Mouse (Mus musculus): ENCODE data around the gene Fignl2.

Gene Fignl2

DNA sequence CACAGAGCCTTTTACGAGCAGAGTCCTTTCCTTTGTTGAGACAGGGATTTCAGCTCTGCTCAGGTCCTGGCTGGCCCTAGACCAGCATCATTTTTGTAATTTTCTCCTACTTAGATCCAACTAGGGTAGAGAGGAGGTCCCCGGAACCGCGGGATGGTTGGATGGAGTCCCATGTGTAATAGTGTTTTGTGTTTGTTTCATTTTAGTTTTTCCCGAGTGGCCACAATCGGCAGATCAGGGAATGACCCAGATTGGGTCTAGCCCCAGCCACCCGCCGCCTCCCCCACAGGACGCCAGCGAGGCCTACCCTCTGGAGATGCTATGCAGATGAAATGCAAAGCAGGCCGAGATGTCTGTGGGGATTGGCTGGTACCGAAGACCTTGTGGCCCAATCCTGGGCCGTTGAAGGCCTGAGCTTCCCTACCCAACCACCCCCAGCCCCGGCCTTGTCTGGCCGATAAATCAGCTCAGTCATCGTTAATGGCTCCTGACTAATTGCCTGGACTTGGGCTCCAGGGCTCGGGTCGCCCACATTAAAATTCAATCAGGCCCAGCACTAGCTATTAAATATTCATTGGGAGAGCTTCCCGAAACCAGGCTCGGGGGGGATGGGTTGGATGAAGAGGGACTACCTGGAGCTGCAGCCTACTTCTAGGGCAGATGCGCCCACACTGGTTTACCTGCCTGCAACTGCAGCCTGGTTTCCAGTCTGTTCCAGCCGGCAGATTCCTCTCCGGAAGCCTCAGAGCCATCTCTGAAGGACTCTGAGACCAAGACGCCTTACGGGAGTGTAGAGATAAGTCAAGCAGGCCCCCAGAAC, 14.7 kb upstream of the Fignl2 start:
- peak; percentile 19 for DNase-seq (ENCODE audit: low spot score)

- no peak for DNase-seq (ENCODE audit: low spot score)
Observed at GRCm38 (mm10) chr15:101092121-101092828, 13.9 kb upstream of the Fignl2 start.

- no peak for DNase-seq (ENCODE audit: low spot score)
Observed at GRCm38 (mm10) chr15:101091551-101091950, 13.2 kb upstream of the Fignl2 start.

DNA sequence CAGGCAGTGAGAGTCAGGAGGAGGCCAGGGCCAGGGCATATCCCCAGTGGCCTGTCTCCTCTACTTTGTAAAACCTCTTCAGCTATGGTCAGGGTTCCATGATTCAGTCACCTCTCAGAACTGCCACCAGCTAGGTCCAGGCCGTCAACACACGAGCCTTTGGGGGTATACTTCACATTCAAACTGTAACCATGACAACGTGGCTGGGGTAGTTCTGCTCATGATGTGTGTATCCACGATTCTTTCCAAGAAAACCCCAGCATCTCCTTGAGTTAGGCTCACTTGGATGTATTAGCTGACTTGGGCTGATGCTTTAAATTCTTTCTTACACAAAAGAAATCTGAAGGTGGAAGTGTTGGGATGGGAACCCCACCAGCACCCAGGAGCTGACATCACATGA, 9.9 kb upstream of the Fignl2 start:
- no peak for DNase-seq (ENCODE audit: low spot score)

GRCm38 (mm10) chr15:101086956-101087355, 8.6 kb upstream of the Fignl2 start:
- DNase-seq (ENCODE audit: low spot score) = no peak

GRCm38 (mm10) chr15:101086451-101086850, 8.1 kb upstream of the Fignl2 start:
- no peak for DNase-seq (ENCODE audit: low spot score)

DNA sequence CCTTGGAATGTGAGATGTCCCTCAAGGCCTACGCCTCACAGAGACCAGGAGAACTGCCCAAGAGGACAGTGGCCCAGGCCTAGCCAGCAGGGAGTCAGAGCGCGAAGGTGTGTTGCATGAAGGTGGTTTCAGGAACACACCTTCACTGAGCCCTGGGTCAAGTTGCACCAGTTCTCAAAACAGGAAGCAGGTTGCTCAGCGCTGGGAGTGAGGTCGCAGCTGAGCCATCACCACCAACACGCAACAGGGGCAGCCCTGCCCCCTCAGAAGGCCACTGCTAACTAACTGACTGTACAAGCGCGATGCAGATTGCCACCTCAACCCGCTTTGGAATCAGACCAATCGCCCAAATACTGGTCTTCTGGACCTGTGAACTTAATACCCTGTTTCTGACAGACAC, 6.1 kb upstream of the Fignl2 start:
- DNase-seq (ENCODE audit: low spot score) = no peak

DNA sequence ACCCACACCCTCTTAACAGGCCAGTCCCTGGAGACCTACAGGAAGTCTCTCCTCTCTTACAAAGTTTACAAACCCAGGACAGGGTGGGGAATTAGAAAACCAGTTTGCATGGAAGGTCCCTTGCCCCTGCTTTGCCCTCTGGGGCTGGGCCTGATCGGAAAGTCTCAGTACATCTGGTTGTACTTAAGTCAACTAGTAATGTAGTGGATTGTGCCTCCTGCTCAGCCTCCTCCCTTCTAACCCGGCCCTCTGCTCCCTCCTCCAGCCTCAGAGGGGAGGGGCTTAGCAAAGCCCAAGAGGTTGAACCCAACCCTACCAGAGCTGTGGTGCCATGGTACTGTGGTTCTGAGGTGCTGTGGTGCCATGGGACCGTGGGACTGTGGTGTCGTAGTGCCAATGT, 3.9 kb upstream of the Fignl2 start:
- no peak for DNase-seq (ENCODE audit: low spot score)

DNA sequence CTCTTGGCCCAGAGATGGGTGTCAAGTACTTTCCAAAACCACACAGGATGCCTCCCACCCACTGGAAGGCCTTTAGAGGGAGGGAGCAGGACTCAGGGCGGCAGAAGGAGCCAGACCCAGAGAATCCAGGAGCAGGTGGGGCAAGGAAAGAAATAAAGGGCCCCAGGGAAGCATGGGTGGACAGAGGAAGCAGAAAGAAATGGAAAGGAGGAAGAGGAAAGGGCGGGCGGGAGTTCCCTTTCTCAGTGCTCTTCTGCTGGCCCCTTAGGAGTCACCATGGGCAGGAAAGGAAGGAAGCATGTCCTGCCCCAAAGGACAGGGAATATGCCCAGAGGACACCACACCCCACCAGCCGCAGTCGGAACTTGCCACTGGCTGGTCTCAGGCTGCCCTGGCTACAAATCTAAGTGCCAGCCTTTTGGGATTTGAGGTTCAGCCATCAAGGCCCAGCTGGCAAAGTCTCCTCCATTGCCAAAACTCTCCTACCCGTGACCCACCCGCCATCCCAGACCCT, 2.7 kb upstream of the Fignl2 start:
- no peak for DNase-seq (ENCODE audit: low spot score)

GRCm38 (mm10) chr15:101080031-101080520, 1.7 kb upstream of the Fignl2 start:
- no peak for DNase-seq (ENCODE audit: low spot score)

- DNase-seq (ENCODE audit: low spot score) = peak; percentile 79
Observed at GRCm38 (mm10) chr15:101078731-101079156, 377 bp upstream of the Fignl2 start.

GRCm38 (mm10) chr15:101077001-101077812, 1.2 kb downstream of the Fignl2 start:
- no peak for DNase-seq (ENCODE audit: low spot score)

GRCm38 (mm10) chr15:101076071-101077000, 2.0 kb downstream of the Fignl2 start:
- DNase-seq (ENCODE audit: low spot score) = no peak

- DNase-seq (ENCODE audit: low spot score) = no peak
Observed at GRCm38 (mm10) chr15:101075656-101076055, 2.7 kb downstream of the Fignl2 start.

- no peak for DNase-seq (ENCODE audit: low spot score)
Observed at GRCm38 (mm10) chr15:101075150-101075549, 3.2 kb downstream of the Fignl2 start.

GRCm38 (mm10) chr15:101074067-101074466, 4.3 kb downstream of the Fignl2 start:
- DNase-seq (ENCODE audit: low spot score) = no peak

- DNase-seq (ENCODE audit: low spot score) = no peak
Observed at GRCm38 (mm10) chr15:101072736-101073135, 5.6 kb downstream of the Fignl2 start.

- DNase-seq (ENCODE audit: low spot score) = peak; percentile 66
Observed at GRCm38 (mm10) chr15:101070762-101071161, 7.6 kb downstream of the Fignl2 start.

DNA sequence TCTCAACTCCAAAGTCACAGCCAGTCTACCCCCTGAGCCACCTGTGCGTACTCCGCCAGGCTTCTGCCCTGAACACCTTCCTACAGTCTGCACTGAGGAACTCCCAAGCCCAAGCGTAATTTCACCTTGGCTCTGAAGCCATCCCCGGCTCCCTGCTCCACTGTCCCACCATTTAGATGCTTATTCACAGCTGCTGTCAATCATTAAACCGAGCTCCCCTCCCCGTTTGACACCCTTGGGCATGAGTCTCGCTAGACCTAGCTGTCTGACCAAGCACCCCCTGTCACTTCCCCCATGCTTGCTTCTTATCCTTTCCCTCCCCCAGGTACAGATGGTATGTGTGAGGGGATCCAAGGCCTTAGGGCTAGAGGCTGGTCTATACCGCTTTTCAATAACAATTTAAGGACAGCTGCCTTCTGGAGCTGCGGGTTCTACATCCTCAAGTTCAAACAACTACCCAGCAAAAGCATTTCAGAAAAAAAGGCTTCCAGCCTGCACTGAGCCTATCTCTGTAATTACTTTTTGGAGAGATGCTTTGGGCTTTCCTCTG, 8.7 kb downstream of the Fignl2 start:
- no peak for DNase-seq (ENCODE audit: low spot score)

DNA sequence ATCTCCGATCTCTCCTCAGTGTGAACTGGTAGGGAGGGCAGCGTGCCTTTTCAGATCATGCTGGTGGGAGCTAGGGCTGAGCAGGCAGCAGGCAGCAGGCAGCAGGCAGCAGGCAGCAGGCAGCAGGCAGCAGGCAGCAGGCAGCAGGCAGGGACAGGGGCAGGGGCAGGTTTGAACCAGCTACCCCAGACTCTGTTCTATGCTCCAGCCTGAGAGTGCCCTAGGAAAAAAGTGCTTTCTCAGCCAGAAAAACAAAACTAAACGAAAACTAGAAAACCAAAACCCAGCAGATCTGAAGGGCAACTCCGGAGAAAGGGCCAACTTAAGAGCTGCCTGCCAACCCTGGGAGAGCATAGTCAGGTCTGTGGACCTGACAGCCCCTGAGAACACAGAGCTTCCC, 9.7 kb downstream of the Fignl2 start:
- DNase-seq (ENCODE audit: low spot score) = no peak

- DNase-seq (ENCODE audit: low spot score) = no peak
Observed at GRCm38 (mm10) chr15:101068029-101068428, 10.3 kb downstream of the Fignl2 start.
